Mouse (Mus musculus) B cell, adult 67 days (primary cell): ENCODE results near the gene Zfp574. TPM values are rescaled to one million over a fixed set of nuclear protein-coding genes. Genes with fewer than 3 reads are reported as not detected.

Source experiments
- total RNA-seq, 2 experiments: library from RNA; stranded (reverse); gene quantifications; 4 replicates each; pipeline ENCODE4 v1.2.4; 2023

Gene Zfp574
- total RNA-seq = 10 to 100 TPM; 18.7 to 20.9 TPM

GRCm38 (mm10) chr7:25071979-25072715, at the start of gene Zfp574, which contains the start of gene Grik5:
Gene Zfp574, plus strand, starts transcription at chr7:25072567.
Gene Grik5, minus strand, starts transcription at chr7:25072346.

Other genes with a start within 250 kb of the Zfp574 start
- gene Gm9844, start 210.4 kb upstream of the Zfp574 start, total RNA-seq = not detected
- gene Lypd4, start 202.6 kb upstream of the Zfp574 start, total RNA-seq = not detected
- gene Dmrtc2, start 202.5 kb upstream of the Zfp574 start, total RNA-seq = not detected
- 1,000 to 10,000 TPM; 2,670 to 2,732 TPM for gene Rps19, start 188.2 kb upstream of the Zfp574 start, total RNA-seq
- 1,000 to 10,000 TPM; 1,811 to 1,852 TPM for gene Cd79a, start 175.2 kb upstream of the Zfp574 start, total RNA-seq
- gene Arhgef1, start 169.7 kb upstream of the Zfp574 start, total RNA-seq = 1,000 to 10,000 TPM; 1,277 to 1,485 TPM
- not detected for gene Gm4881, start 128.1 kb upstream of the Zfp574 start, total RNA-seq
- 100 to 1,000 TPM; 193 to 204 TPM for gene Rabac1, start 99.8 kb upstream of the Zfp574 start, total RNA-seq
- under 1 TPM; 0.42 to 0.87 TPM for gene Atp1a3, start 66.6 kb upstream of the Zfp574 start, total RNA-seq
- gene Grik5, start 221 bp upstream of the Zfp574 start, total RNA-seq = 1 to 10 TPM; 2.7 to 3.4 TPM
- gene Pou2f2, start 107.2 kb downstream of the Zfp574 start, total RNA-seq = 100 to 1,000 TPM; 211 to 226 TPM
- gene Dedd2, start 148.0 kb downstream of the Zfp574 start, total RNA-seq = 10 to 100 TPM; 72.0 to 99.0 TPM
- 10 to 100 TPM; 15.8 to 18.2 TPM for gene Zfp526, start 148.9 kb downstream of the Zfp574 start, total RNA-seq
- 10 to 100 TPM; 90.4 to 94.6 TPM for gene Gsk3a, start 165.3 kb downstream of the Zfp574 start, total RNA-seq
- 10 to 100 TPM; 19.0 to 23.4 TPM for gene Erf, start 178.2 kb downstream of the Zfp574 start, total RNA-seq
- 100 to 1,000 TPM; 334 to 343 TPM for gene Cic, start 195.1 kb downstream of the Zfp574 start, total RNA-seq
- 10 to 100 TPM; 56.9 to 65.6 TPM for gene Pafah1b3, start 225.4 kb downstream of the Zfp574 start, total RNA-seq
- gene Prr19, start 228.8 kb downstream of the Zfp574 start, total RNA-seq = under 1 TPM in 1 of 2 experiments, not detected in 1; 0.44 TPM
- not detected for gene Tmem145, start 233.5 kb downstream of the Zfp574 start, total RNA-seq
- gene Megf8, start 244.6 kb downstream of the Zfp574 start, total RNA-seq = 1 to 10 TPM; 1.6 to 2.5 TPM